Mouse (Mus musculus) G1E (cell line): ENCODE measurements around the gene C1d.

Experiments
- CTCF ChIP-seq: IDR thresholded peaks from 2 replicates; pipeline ENCODE4 v1.5.1; 2012; ENCODE audit warnings: low read depth, low read length, inconsistent platforms, mixed read lengths
- GATA1 ChIP-seq: IDR thresholded peaks from 2 replicates; pipeline ENCODE4 v1.6.1; 2012; ENCODE audit warnings: borderline replicate concordance, low read length, inconsistent platforms, mixed read lengths
- GATA2 ChIP-seq: IDR thresholded peaks from 2 replicates; pipeline ENCODE4 v1.6.1; 2012; ENCODE audit warnings: low read depth, low read length, inconsistent platforms, borderline replicate concordance
- POLR2AphosphoS5 ChIP-seq: IDR thresholded peaks from 2 replicates; pipeline ENCODE4 v1.6.1; 2012; ENCODE audit warnings: low read depth, low read length, inconsistent platforms; ENCODE audit not compliant: insufficient replicate concordance
- TAL1 ChIP-seq: conservative IDR thresholded peaks from 2 replicates; pipeline ENCODE4 v1.6.1; 2012; ENCODE audit warnings: low read depth, low read length, inconsistent platforms, mixed read lengths

DNA sequence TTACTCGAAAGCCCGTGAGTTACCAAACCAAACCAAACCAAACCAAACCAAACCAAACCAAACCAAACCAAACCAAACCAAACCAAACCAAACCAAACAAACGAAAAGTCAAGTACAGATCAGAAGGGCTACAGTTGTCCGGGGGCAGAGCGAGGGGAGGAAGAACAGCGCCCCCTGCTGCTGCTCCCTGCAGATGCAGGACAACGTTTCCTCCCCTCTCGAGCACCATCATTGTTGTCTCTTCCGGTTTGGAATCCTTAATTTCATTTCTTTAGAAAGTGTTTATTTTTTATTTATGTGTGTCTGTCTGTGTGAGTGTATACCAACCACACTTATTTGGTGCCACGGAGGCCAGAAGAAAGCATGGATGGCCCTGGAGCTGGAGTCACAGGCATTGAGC is 26.7 kb downstream of the C1d start:
- TF ChIP-seq CTCF = peak; percentile 60
- TF ChIP-seq GATA2 = no peak
- no peak for TF ChIP-seq GATA1
- TF ChIP-seq POLR2AphosphoS5 = no peak
- no peak for TF ChIP-seq TAL1
